Mouse (Mus musculus) adrenal gland, adult 8-10 months (tissue): Measurements from ENCODE around the gene Samd4b. TPM values are rescaled to one million over a fixed set of nuclear protein-coding genes. Genes with fewer than 3 reads are reported as not detected.

Source experiments
- DNase-seq: peaks from one replicate; pipeline ENCODE4 v3.0.0; 2022
- total RNA-seq, 4 experiments: library from RNA; stranded (reverse); gene quantifications; 2 replicates each; pipeline ENCODE4 v1.2.4; 2022

Samd4b gene
- total RNA-seq, 4 experiments from 2014 or later = 62.4 to 83.9 (median 73.4) TPM

GRCm38 (mm10) chr7:28495426-28495825 lies 102.5 kb downstream of the Samd4b start:
- DNase-seq = no peak

GRCm38 (mm10) chr7:28492310-28492709 lies 105.6 kb downstream of the Samd4b start:
- no peak for DNase-seq

GRCm38 (mm10) chr7:28490903-28491302 lies 107.0 kb downstream of the Samd4b start:
- DNase-seq = no peak

- DNase-seq = peak; percentile 47
These were observed 107.5 kb downstream of the Samd4b start for GRCm38 (mm10) chr7:28490410-28490809.

GRCm38 (mm10) chr7:28488030-28488491 lies 109.9 kb downstream of the Samd4b start:
- no peak for DNase-seq

GRCm38 (mm10) chr7:28484192-28484591 lies 113.8 kb downstream of the Samd4b start:
- no peak for DNase-seq

- DNase-seq = no peak
These were observed 115.1 kb downstream of the Samd4b start for GRCm38 (mm10) chr7:28482854-28483253.

- DNase-seq = no peak
These were observed 119.1 kb downstream of the Samd4b start for GRCm38 (mm10) chr7:28478854-28479253.

GRCm38 (mm10) chr7:28477363-28477762 lies 120.6 kb downstream of the Samd4b start:
- no peak for DNase-seq

GRCm38 (mm10) chr7:28476191-28476590 lies 121.8 kb downstream of the Samd4b start:
- DNase-seq = no peak

GRCm38 (mm10) chr7:28467213-28467751 lies 130.7 kb downstream of the Samd4b start:
- peak; percentile 46 for DNase-seq

GRCm38 (mm10) chr7:28466721-28467212 lies 131.2 kb downstream of the Samd4b start:
- DNase-seq = no peak

- peak; percentile 76 for DNase-seq
These were observed 133.3 kb downstream of the Samd4b start for GRCm38 (mm10) chr7:28464416-28465212.

GRCm38 (mm10) chr7:28462769-28463168 lies 135.2 kb downstream of the Samd4b start:
- no peak for DNase-seq

- no peak for DNase-seq
These were observed 137.6 kb downstream of the Samd4b start for GRCm38 (mm10) chr7:28460361-28460760.

GRCm38 (mm10) chr7:28452361-28453005 lies 145.5 kb downstream of the Samd4b start:
- DNase-seq = no peak

- DNase-seq = no peak
These were observed 146.2 kb downstream of the Samd4b start, which contains the start of gene Lrfn1 for GRCm38 (mm10) chr7:28451531-28452360. Gene Lrfn1, plus strand, starts transcription at chr7:28451980.

- no peak for DNase-seq
These were observed 149.8 kb downstream of the Samd4b start for GRCm38 (mm10) chr7:28447865-28448820.

GRCm38 (mm10) chr7:28447101-28447830 lies 150.7 kb downstream of the Samd4b start:
- peak; percentile 59 for DNase-seq

GRCm38 (mm10) chr7:28446446-28446845 lies 151.5 kb downstream of the Samd4b start:
- DNase-seq = peak; percentile 57
